Mouse (Mus musculus): ENCODE measurements at regions not wholly inside any gene's neighbourhood (a gene's known extent, or its start where the extent isn't known, plus 50 kb on each side); places are given as distances from the start of the nearest gene placed in this dataset.

DNA sequence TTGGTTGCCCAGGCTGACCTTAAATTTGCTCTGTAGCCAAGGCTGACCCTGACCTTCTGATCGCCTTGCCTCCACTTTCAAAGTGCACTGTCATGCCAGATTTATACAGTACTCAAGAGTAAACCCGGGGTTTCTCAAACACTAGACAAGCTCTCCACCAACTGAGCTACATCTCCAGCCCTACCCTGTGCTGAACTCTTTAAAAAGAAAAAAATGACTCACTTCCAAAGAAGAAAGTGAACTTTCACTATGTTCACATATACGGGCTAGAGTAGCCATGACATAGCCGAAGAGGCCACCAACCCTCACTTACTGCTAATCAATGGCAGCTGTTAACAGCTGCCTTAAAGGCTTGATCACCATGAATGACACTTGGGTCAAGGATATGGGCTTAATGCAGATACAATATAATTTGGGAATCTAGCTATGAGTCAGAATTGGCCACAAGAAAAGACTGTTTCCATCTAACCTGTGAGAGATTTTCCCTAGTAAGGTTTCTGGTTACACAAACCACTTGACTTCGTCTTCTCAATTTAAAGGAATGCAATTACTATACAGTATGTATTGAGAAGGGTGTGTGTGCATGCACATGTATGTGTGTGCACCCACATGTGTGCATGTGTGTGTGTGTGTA is 157.4 kb upstream of the Tgfbr2 start:
- no peak for DNase-seq (ENCODE audit: low read depth, low spot score)

- DNase-seq (ENCODE audit: low read depth, low spot score) = no peak
Measured at GRCm38 (mm10) chr9:116331406-116331805, 156.2 kb upstream of the Tgfbr2 start.

DNA sequence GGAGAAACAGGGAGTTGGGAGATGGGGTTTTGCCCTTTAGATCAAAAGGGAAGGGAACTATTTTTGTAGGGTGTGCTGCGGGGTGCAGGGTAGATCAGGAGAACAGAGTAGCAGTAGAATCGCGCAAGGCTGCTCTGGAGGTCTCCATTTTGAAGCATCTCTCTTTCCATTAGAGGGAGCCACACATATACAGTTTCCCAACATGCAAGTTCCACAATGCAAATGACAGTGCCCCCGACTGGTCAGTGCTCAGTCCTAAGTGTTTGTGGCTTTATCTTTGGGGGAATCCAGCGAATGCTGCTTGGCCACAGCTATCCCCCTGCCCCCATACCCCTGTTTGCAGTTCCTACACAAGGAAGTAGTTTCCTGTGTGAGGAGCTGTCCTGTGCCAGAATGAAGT is 155.6 kb upstream of the Tgfbr2 start:
- DNase-seq (ENCODE audit: low read depth, low spot score) = no peak

GRCm38 (mm10) chr9:116329147-116329546 is 154.0 kb upstream of the Tgfbr2 start:
- no peak for DNase-seq (ENCODE audit: low read depth, low spot score)

- no peak for DNase-seq (ENCODE audit: low read depth, low spot score)
Measured at GRCm38 (mm10) chr9:116328201-116328600, 153.0 kb upstream of the Tgfbr2 start.

GRCm38 (mm10) chr9:116327080-116327479 is 151.9 kb upstream of the Tgfbr2 start:
- DNase-seq (ENCODE audit: low read depth, low spot score) = no peak

GRCm38 (mm10) chr9:116324971-116325370 is 149.8 kb upstream of the Tgfbr2 start:
- DNase-seq (ENCODE audit: low read depth, low spot score) = no peak

GRCm38 (mm10) chr9:116323871-116324721 is 148.9 kb upstream of the Tgfbr2 start:
- DNase-seq (ENCODE audit: low read depth, low spot score) = no peak

GRCm38 (mm10) chr9:116321908-116322307 is 146.7 kb upstream of the Tgfbr2 start:
- DNase-seq (ENCODE audit: low read depth, low spot score) = no peak

GRCm38 (mm10) chr9:116319421-116319820 is 144.3 kb upstream of the Tgfbr2 start:
- no peak for DNase-seq (ENCODE audit: low read depth, low spot score)

GRCm38 (mm10) chr9:116316582-116317095 is 141.5 kb upstream of the Tgfbr2 start:
- DNase-seq (ENCODE audit: low read depth, low spot score) = no peak

GRCm38 (mm10) chr9:116314803-116315202 is 139.6 kb upstream of the Tgfbr2 start:
- no peak for DNase-seq (ENCODE audit: low read depth, low spot score)

GRCm38 (mm10) chr9:116313932-116314790 is 139.0 kb upstream of the Tgfbr2 start:
- DNase-seq (ENCODE audit: low read depth, low spot score) = no peak

DNA sequence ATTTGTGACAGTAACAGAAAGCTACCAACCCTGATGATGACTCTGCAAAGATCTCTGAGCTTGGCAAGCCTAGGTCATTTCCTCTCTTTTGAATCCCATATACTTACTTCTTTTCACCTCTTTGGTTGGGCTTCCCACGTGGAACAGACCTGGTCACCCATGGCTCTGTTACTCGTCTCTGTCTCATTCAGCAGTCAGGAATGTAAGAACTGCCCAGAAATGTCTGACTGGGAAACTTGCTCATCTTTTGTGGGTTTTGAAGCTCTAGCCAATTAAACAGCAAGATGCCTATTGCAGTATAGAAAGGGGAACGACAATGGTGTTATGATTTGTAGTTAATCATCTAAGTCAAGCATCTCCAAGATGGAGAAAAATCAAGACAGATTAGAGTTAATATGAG is 136.2 kb upstream of the Tgfbr2 start:
- no peak for DNase-seq (ENCODE audit: low read depth, low spot score)

DNA sequence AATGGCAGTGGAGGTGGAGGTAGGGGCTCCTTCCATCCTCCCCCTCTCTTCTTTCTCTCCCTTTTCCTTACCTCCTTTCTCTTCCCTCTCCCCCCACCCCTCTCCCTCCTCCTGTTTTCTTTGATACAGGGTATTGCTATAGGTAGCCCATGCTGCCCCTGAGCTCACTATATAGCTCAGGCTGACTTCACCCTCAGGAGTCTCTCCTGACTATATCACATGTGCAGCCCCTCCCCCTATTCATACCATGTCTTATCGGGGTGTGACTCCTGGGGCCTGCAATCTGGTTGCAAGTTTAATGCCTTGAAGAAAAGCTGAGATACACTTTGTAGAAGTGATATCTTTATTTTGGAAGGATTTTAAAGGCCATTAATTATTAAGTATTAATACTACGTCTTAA is 126.4 kb upstream of the Tgfbr2 start:
- DNase-seq (ENCODE audit: low read depth, low spot score) = no peak

- DNase-seq (ENCODE audit: low read depth, low spot score) = no peak
Measured at GRCm38 (mm10) chr9:116298791-116299190, 123.6 kb upstream of the Tgfbr2 start.

DNA sequence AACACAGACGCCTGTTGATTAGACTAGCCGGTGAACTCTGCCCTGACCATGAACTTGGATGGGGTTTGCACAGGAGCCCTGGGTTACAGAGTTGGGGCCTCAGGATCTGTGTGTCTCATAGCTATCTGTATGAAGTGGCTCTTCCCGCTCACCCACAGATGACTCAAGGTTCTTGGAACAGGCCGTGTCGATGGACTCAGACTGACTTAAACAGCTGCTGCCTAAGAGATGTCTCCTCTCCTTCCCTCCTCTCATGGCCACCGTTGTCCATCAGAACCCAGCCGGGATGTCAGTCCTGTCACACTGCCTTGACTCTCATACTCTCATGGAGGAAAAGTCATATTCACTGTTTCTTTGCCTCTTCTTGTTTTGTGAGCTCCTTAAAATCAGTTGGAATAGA is 121.2 kb upstream of the Tgfbr2 start:
- DNase-seq (ENCODE audit: low read depth, low spot score) = no peak

- DNase-seq (ENCODE audit: low read depth, low spot score) = no peak
Measured at GRCm38 (mm10) chr9:116294073-116294472, 118.9 kb upstream of the Tgfbr2 start.

- no peak for DNase-seq (ENCODE audit: low read depth, low spot score)
Measured at GRCm38 (mm10) chr9:116293110-116293509, 118.0 kb upstream of the Tgfbr2 start.

GRCm38 (mm10) chr9:116291624-116292023 is 116.5 kb upstream of the Tgfbr2 start:
- no peak for DNase-seq (ENCODE audit: low read depth, low spot score)

- no peak for DNase-seq (ENCODE audit: low read depth, low spot score)
Measured at GRCm38 (mm10) chr9:116290896-116291295, 115.7 kb upstream of the Tgfbr2 start.
